Mouse (Mus musculus): ENCODE data around the gene Clstn3. TPM values are rescaled to one million over a fixed set of nuclear protein-coding genes. Genes with fewer than 3 reads are reported as not detected.
"Not testable (repeated sequence)": the region's sequence is repeated elsewhere in the genome, so short reads cannot be mapped to it uniquely, and the experiment has no call there.

The Clstn3 gene
- polyA plus RNA-seq, 1 experiment from 2014 or later, result 148 TPM

GRCm38 (mm10) chr6:124443338-124443737, 21.3 kb downstream of the Clstn3 start:
- no peak overlapping the region for H3K4me3 ChIP-seq
- no peak overlapping the region for H3K9ac ChIP-seq
- H3K4me1 ChIP-seq (replicated peaks), result no peaks in the 10 kb centered on the region
- H3K4me2 ChIP-seq, result no peak overlapping the region
- H3K27ac ChIP-seq (replicated peaks), result no peak overlapping the region
- no peaks in the 10 kb centered on the region for H3K27me3 ChIP-seq
- 84% methylated on average over 2 of the region's 2 CpGs for WGBS
- no peaks in the 10 kb centered on the region for H3K9me3 ChIP-seq
- peaks cover 51% of the 10 kb centered on the region for H3K36me3 ChIP-seq
- no peak; the same call in 1 of the 2 replicates for ATAC-seq (ENCODE audit: low FRiP score, low read depth)

GRCm38 (mm10) chr6:124436245-124436644, 28.3 kb downstream of the Clstn3 start:
- Histone ChIP-seq H3K9ac (no peak overlapping the region), H3K9me3 (no peaks in the 10 kb centered on the region), H3K27ac (replicated peaks) (no peak overlapping the region), H3K4me2 (no peak overlapping the region), H3K27me3 (no peaks in the 10 kb centered on the region), H3K4me3 (no peak overlapping the region), H3K36me3 (peaks cover 60% of the 10 kb centered on the region), H3K4me1 (replicated peaks) (peaks cover 3% of the 10 kb centered on the region; the same call in 1 of the 2 replicates)
- WGBS, result 64% methylated on average over 7 of the region's 7 CpGs
- no peak for ATAC-seq (ENCODE audit: low FRiP score, low read depth)

DNA sequence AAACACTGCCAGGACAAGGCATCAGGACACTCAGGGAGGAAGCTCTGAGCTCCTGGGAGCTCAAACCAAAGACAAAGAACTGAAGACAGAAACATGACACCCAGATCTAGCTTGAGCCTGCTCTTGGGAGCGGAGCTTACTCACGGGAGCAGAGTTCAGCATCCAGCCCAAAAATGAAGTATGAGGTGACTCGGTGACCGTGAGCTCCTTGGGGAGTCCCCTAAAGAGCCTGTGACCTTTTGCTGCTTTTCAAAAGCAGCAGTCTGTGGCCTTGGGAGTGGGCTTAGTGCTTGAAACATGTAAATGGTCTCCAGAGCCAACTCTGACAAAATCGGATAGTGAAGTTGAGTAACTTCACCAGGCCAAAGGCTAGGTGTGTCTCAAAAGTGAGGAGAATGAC, 29.4 kb downstream of the Clstn3 start:
- no peak for ATAC-seq (ENCODE audit: low FRiP score, low read depth)
- Histone ChIP-seq H3K27ac (replicated peaks) (no peak overlapping the region), H3K27me3 (no peaks in the 10 kb centered on the region), H3K4me2 (no peak overlapping the region), H3K36me3 (peaks cover 51% of the 10 kb centered on the region), H3K4me1 (replicated peaks) (peaks cover 8% of the 10 kb centered on the region; the same call in 1 of the 2 replicates), H3K9me3 (no peaks in the 10 kb centered on the region), H3K9ac (no peak overlapping the region), H3K4me3 (no peak overlapping the region)
- WGBS, result 84% methylated on average over 5 of the region's 5 CpGs

DNA sequence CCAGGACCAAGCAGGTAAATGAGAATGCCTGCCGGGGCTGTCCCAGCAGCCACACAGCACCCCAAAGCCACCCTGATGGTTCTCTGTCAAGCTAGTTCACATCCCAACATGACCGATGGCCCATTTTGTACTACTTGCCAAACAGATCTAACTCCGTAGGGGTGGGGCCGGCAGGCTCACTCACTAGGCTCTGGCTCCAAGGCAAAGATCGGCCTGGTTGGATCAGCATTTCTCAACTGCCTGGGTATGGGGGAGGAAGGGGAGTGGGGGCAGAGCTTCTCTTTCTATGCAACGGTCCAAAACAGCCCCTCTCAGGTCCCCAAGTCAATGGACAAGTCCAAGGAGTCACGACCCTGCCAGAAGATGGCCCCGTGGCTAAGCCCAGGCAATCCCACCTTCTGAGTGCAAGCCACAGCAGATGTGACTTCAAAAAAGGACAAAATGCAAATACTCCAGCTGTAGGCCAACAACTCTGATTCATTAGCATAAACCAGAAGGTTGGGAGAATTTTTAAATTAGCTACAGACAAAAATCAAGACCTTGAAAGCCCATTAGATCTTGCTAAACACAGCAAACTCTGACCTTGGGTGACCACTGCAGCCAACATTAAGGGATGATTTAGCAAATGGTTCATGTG, 30.8 kb downstream of the Clstn3 start:
- Histone ChIP-seq H3K27me3 (no peaks in the 10 kb centered on the region), H3K9me3 (no peaks in the 10 kb centered on the region), H3K4me2 (no peak overlapping the region), H3K27ac (replicated peaks) (no peak overlapping the region), H3K36me3 (peaks cover 39% of the 10 kb centered on the region), H3K9ac (no peak overlapping the region), H3K4me1 (replicated peaks) (peaks cover 8% of the 10 kb centered on the region; the same call in 1 of the 2 replicates), H3K4me3 (no peak overlapping the region)
- no peak for ATAC-seq (ENCODE audit: low FRiP score, low read depth)
- 90% methylated on average over 8 of the region's 8 CpGs for WGBS

- H3K27ac ChIP-seq (replicated peaks), result no peak overlapping the region
- no peaks in the 10 kb centered on the region for H3K27me3 ChIP-seq
- no peaks in the 10 kb centered on the region for H3K9me3 ChIP-seq
- peak; percentile 13; the same call in 1 of the 2 replicates for ATAC-seq (ENCODE audit: low FRiP score, low read depth)
- peaks cover 17% of the 10 kb centered on the region for H3K36me3 ChIP-seq
- no peak overlapping the region for H3K4me3 ChIP-seq
- WGBS, result 35% methylated on average over 8 of the region's 8 CpGs
- H3K4me2 ChIP-seq, result no peak overlapping the region
- H3K4me1 ChIP-seq (replicated peaks), result peaks cover 8% of the 10 kb centered on the region; the same call in 1 of the 2 replicates
- no peak overlapping the region for H3K9ac ChIP-seq
These were observed 33.7 kb downstream of the Clstn3 start for GRCm38 (mm10) chr6:124430784-124431495.

DNA sequence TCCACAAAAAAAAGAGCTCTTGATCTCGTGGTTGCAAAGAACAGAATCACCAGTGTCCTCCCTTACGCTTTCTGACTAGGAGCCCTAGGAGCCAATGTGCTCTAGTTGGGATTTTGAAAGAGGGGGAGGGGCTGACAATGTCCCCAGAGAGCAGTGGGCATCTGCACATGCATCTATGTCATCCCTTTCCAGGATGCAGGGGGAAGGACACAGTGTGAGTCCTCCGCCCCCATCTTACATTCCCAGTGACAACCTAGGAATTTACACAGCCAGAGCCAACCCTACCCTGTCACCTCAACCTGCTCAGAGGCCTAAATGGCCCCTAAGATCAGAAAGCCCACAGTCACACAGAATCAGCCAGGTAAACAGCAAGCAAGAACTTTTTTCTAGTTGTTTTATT, 34.2 kb downstream of the Clstn3 start:
- 67% methylated on average over 3 of the region's 3 CpGs for WGBS
- no peaks in the 10 kb centered on the region for H3K27me3 ChIP-seq
- H3K4me3 ChIP-seq, result no peak overlapping the region
- no peaks in the 10 kb centered on the region for H3K9me3 ChIP-seq
- H3K4me1 ChIP-seq (replicated peaks), result peaks cover 8% of the 10 kb centered on the region; the same call in 1 of the 2 replicates
- no peak overlapping the region for H3K27ac ChIP-seq (replicated peaks)
- H3K9ac ChIP-seq, result no peak overlapping the region
- ATAC-seq (ENCODE audit: low FRiP score, low read depth), result no peak
- no peak overlapping the region for H3K4me2 ChIP-seq
- H3K36me3 ChIP-seq, result peaks cover 13% of the 10 kb centered on the region

DNA sequence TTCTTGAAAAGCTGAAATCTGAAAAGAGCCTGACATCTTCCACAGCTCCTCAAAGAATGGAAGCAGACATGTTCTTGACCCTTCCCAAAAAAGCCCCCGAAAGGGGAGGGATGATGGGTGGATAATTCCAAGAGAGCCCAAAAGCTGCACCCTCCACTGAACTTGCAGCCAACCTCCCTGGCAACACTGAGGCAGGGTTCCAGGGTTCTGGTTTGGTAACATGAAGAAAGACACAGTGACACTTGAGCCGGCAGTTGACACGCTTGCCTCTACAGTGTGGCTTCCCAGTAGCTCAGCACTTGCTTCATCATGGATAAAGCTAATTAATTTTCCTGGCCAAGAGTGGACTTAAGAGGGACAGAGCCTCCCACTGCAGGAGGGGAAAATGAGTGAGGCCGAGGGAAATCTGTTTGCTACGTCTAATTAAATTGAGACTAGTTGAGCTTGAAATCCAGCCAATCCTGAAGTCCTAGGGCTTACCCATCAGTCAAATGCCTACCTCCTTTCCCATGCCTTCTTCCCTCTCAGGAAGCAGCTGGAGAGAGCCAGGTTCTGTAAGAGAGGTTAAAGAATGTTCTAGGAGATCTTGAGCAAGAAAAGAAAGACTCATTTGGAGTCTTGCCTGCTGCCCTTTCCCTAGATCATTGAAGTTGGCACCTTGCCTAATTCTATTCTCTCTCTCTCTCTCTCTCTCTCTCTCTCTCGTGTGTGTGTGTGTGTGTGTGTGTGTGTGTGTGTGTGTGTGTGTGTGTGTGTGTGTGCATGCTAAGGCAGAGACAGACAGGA, 36.6 kb downstream of the Clstn3 start:
- Histone ChIP-seq H3K27me3 (no peaks in the 10 kb centered on the region), H3K9ac (no peak overlapping the region), H3K4me1 (replicated peaks) (peaks cover 8% of the 10 kb centered on the region; the same call in 1 of the 2 replicates), H3K9me3 (no peaks in the 10 kb centered on the region), H3K4me2 (no peak overlapping the region), H3K4me3 (no peak overlapping the region), H3K36me3 (0 out of 2 replicates have a peak, but pooled peaks cover 5% of the 10 kb centered on the region), H3K27ac (replicated peaks) (no peak overlapping the region)
- ATAC-seq (ENCODE audit: low FRiP score, low read depth), result no peak
- whole genome bisulfite sequencing, result 58% methylated on average over 5 of the region's 6 CpGs

DNA sequence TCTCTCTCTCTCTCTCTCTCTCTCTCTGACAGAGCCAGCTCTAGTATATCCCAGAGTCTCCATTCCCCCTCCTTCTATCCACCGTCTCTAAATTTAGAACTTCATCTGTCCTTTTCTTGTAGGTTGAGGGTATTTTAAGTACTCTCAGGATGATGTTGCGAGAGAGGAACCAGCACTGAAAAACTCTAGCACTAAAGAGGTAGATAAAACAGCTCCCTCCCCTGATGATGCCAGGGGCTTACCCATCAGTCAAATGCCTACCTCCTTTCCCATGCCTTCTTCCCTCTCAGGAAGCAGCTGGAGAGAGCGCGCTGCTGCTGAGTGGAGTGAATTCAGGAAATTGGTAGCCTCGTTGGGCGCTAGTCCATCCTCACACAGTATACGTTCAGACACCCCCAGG, 37.3 kb downstream of the Clstn3 start:
- H3K4me2 ChIP-seq, result no peak overlapping the region
- H3K9me3 ChIP-seq, result no peaks in the 10 kb centered on the region
- H3K4me3 ChIP-seq, result no peak overlapping the region
- H3K27ac ChIP-seq (replicated peaks), result no peak overlapping the region
- H3K9ac ChIP-seq, result no peak overlapping the region
- peaks cover 8% of the 10 kb centered on the region; the same call in 1 of the 2 replicates for H3K4me1 ChIP-seq (replicated peaks)
- no peak for ATAC-seq (ENCODE audit: low FRiP score, low read depth)
- 0 out of 2 replicates have a peak, but pooled peaks cover 5% of the 10 kb centered on the region for H3K36me3 ChIP-seq
- WGBS, result 84% methylated on average over 7 of the region's 7 CpGs
- no peaks in the 10 kb centered on the region for H3K27me3 ChIP-seq

DNA sequence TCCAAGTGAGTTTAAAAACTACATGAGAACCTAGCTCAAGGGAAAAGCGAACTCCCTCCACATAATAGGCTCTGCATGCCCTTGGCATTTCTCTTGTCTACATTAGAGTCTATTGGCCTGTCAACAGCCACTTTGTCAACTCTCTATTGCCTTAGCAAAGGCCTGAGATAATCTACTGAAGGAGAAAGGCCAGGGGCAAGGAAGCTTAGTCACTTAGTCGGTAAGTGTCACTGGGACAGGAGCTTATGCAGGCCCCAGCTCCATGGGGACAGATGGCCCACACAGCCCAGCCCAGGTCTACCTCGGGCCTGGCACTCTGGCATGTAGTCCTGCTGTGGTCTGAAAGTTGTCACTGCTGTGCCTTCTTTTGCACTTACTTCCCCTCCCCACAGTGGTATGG, 38.0 kb downstream of the Clstn3 start:
- no peaks in the 10 kb centered on the region for H3K27me3 ChIP-seq
- no peak for ATAC-seq (ENCODE audit: low FRiP score, low read depth)
- H3K4me2 ChIP-seq, result no peak overlapping the region
- no peak overlapping the region for H3K9ac ChIP-seq
- no peak overlapping the region for H3K4me3 ChIP-seq
- 86% methylated on average over 3 of the region's 3 CpGs for WGBS
- H3K4me1 ChIP-seq (replicated peaks), result peaks cover 8% of the 10 kb centered on the region; the same call in 1 of the 2 replicates
- 0 out of 2 replicates have a peak, but pooled peaks cover 2% of the 10 kb centered on the region for H3K36me3 ChIP-seq
- no peaks in the 10 kb centered on the region for H3K9me3 ChIP-seq
- no peak overlapping the region for H3K27ac ChIP-seq (replicated peaks)

DNA sequence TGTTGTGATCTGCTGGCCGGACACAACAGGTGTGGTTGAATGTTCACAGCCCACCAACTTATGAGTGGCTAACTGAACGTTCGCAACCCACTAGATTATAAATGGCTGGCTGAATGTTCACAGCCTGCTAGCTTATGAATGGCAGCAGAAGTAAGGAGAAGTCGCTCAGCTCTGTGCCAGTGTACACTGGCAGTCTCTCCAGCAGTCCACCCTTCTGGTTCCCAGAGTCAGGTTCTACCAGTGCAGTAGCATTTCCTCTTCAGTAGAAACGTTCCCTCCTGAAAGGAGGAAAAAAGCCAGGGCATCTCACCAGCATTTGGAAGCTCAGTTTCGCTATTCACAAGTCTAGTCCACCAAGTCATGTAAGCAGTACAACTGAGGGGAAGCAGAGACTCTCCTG, 39.1 kb downstream of the Clstn3 start:
- ATAC-seq (ENCODE audit: low FRiP score, low read depth), result no peak
- Histone ChIP-seq H3K36me3 (no peaks in the 10 kb centered on the region), H3K27me3 (no peaks in the 10 kb centered on the region), H3K4me1 (replicated peaks) (no peaks in the 10 kb centered on the region), H3K4me3 (no peak overlapping the region), H3K9ac (no peak overlapping the region), H3K27ac (replicated peaks) (no peak overlapping the region), H3K9me3 (no peaks in the 10 kb centered on the region), H3K4me2 (no peak overlapping the region)
- WGBS, result 77% methylated on average over 6 of the region's 6 CpGs

- not testable (repeated sequence) for H3K9me3 ChIP-seq; ATAC-seq (ENCODE audit: low FRiP score, low read depth)
These were observed 39.6 kb downstream of the Clstn3 start for GRCm38 (mm10) chr6:124425042-124425441.

DNA sequence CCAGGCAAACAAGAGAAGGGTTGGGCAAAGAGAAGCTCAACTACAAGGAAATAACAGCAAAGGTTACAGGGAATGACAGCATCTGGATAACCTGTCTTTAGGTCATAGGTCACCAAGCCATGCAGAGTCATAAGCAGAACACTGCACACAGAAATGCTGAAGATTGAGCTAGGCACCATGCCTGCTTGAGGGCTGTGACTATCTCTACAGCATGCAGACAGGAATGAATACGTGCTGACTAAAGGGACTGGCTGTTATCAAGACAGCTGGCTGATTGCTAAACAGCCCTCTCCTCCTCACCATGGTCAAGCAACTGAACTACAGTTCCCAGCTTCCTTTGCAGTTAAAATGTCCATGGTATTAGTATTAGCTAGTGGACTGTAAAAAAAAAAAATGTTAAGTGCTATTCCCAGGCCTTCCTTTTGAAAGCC, 40.5 kb downstream of the Clstn3 start:
- H3K4me2 ChIP-seq, result no peak overlapping the region
- H3K9me3 ChIP-seq, result no peaks in the 10 kb centered on the region
- ATAC-seq (ENCODE audit: low FRiP score, low read depth), result no peak
- H3K36me3 ChIP-seq, result no peaks in the 10 kb centered on the region
- H3K27me3 ChIP-seq, result no peaks in the 10 kb centered on the region
- 61% methylated on average over 1 of the region's 1 CpGs for WGBS
- H3K27ac ChIP-seq (replicated peaks), result no peak overlapping the region
- no peak overlapping the region for H3K9ac ChIP-seq
- no peaks in the 10 kb centered on the region for H3K4me1 ChIP-seq (replicated peaks)
- H3K4me3 ChIP-seq, result no peak overlapping the region

More at GRCm38 (mm10) chr6:124425042-124425441, 39.6 kb downstream of the Clstn3 start:
- not testable (repeated sequence) for H3K4me2 ChIP-seq; H3K9ac ChIP-seq; H3K4me3 ChIP-seq; H3K4me1 ChIP-seq (replicated peaks); H3K27me3 ChIP-seq; H3K27ac ChIP-seq (replicated peaks); H3K36me3 ChIP-seq
- 62% methylated on average over 7 of the region's 7 CpGs for WGBS
